13 mouse cellular contexts compared by ENCODE assay signal in the genomic region with DNA sequence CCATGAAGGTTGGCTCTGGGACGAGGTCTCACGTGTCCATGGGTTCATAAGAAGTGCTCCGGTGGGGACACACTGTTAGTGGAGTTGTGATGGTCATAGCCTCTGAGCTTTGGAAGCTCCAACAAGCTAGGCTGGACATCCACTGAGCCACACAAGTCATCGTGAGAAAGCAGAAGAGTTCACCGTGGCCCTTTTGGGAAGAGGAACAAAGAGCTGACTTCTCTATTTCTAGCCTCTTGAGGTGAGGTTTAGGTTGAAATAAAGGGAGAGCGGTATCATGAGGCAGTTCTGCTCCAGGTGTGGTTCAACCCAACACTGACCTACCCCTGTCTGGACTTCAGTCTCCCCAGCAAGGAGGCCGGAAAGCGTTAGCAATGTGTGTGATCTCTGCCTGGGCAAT.
"Had no signal": no experiment of that assay in that cellular context is flagged by ENCODE, and none has a peak within 500 bp of the region (broad histone marks: within the 10 kb centered on the region; RNA-seq: fewer than 3 reads in every experiment).

No protein-coding gene starts in this region.

- H3K36me3 ChIP-seq: midbrain, embryonic 10.5 days; midbrain, embryonic 12.5 days; neural tube, embryonic 12.5 days had no signal

- H3K27me3 ChIP-seq: midbrain, embryonic 12.5 days; neural tube, embryonic 12.5 days had no signal

- H3K27ac ChIP-seq: midbrain, embryonic 10.5 days; midbrain, embryonic 12.5 days; neural tube, embryonic 12.5 days had no signal

- DNase-seq: lung, adult 18-20 months; lung, embryonic 14.5 days; lung, postnatal 10 days; lung, postnatal 4 days; midbrain, embryonic 14.5 days; right cerebral cortex, postnatal 14 days; thymus, adult 18-20 months; thymus, postnatal 14 days; thymus, postnatal 36 days had no signal

- H3K9ac ChIP-seq: lung, embryonic 14.5 days; midbrain, embryonic 12.5 days; neural tube, embryonic 12.5 days had no signal

- H3K4me3 ChIP-seq: midbrain, embryonic 10.5 days; midbrain, embryonic 12.5 days; neural tube, embryonic 12.5 days had no signal

- ATAC-seq: midbrain, embryonic 16.5 days had no signal

- H3K4me2 ChIP-seq: lung, embryonic 14.5 days; midbrain, embryonic 12.5 days; neural tube, embryonic 12.5 days had no signal
